Mouse (Mus musculus): ENCODE measurements around the gene Jarid2. TPM values are rescaled to one million over a fixed set of nuclear protein-coding genes. Genes with fewer than 3 reads are reported as not detected.
"Not testable (repeated sequence)": the region's sequence is repeated elsewhere in the genome, so short reads cannot be mapped to it uniquely, and the experiment has no call there.

The Jarid2 gene
- polyA plus RNA-seq, 1 experiment from 2014 or later = 28.6 TPM

- H3K4me1 ChIP-seq (ENCODE audit: control insufficient read depth, insufficient read depth, low read depth, low read length) = peaks cover 15% of the 10 kb centered on the region
- no peak overlapping the region for H3K9ac ChIP-seq (ENCODE audit: low read depth, low read length)
- no peak overlapping the region for H3K27ac ChIP-seq (ENCODE audit: low read depth, low read length)
- H3K4me2 ChIP-seq (ENCODE audit: low read length) = no peak overlapping the region
- 78% methylated on average over 6 of the region's 6 CpGs for WGBS
- no peaks in the 10 kb centered on the region for H3K27me3 ChIP-seq (replicated peaks; ENCODE audit: control insufficient read depth, insufficient read depth, low read length)
- no peak for ATAC-seq
- no peak overlapping the region for H3K4me3 ChIP-seq (ENCODE audit: low read length)
- no peaks in the 10 kb centered on the region for H3K36me3 ChIP-seq (ENCODE audit: control insufficient read depth, insufficient read depth, low read length)
- no peaks in the 10 kb centered on the region for H3K9me3 ChIP-seq (ENCODE audit: control insufficient read depth, low read length)
Measured at GRCm38 (mm10) chr13:44837445-44837844, 108.2 kb downstream of the Jarid2 start.

GRCm38 (mm10) chr13:44839866-44840835 lies 110.9 kb downstream of the Jarid2 start:
- 2% methylated on average over 20 of the region's 20 CpGs for WGBS

GRCm38 (mm10) chr13:44851426-44851825 lies 122.2 kb downstream of the Jarid2 start:
- no peak overlapping the region for H3K9ac ChIP-seq (ENCODE audit: low read depth, low read length)
- H3K27ac ChIP-seq (ENCODE audit: low read depth, low read length) = no peak overlapping the region
- no peak overlapping the region for H3K4me3 ChIP-seq (ENCODE audit: low read length)
- 32% methylated on average over 2 of the region's 2 CpGs for WGBS
- no peaks in the 10 kb centered on the region for H3K9me3 ChIP-seq (ENCODE audit: control insufficient read depth, low read length)
- no peak for ATAC-seq
- H3K4me1 ChIP-seq (ENCODE audit: control insufficient read depth, insufficient read depth, low read depth, low read length) = no peaks in the 10 kb centered on the region; the same call in 1 of the 2 replicates
- H3K4me2 ChIP-seq (ENCODE audit: low read length) = no peak overlapping the region
- H3K27me3 ChIP-seq (replicated peaks; ENCODE audit: control insufficient read depth, insufficient read depth, low read length) = no peaks in the 10 kb centered on the region
- H3K36me3 ChIP-seq (ENCODE audit: control insufficient read depth, insufficient read depth, low read length) = peaks cover 2% of the 10 kb centered on the region

More at GRCm38 (mm10) chr13:44839866-44840835, 110.9 kb downstream of the Jarid2 start:
- Histone ChIP-seq H3K27me3 (replicated peaks; ENCODE audit: control insufficient read depth, insufficient read depth, low read length) (no peaks in the 10 kb centered on the region), H3K9ac (ENCODE audit: low read depth, low read length) (peak overlapping the region; percentile 74), H3K4me1 (ENCODE audit: control insufficient read depth, insufficient read depth, low read depth, low read length) (peaks cover 23% of the 10 kb centered on the region), H3K4me2 (ENCODE audit: low read length) (peak overlapping the region; percentile 76), H3K36me3 (ENCODE audit: control insufficient read depth, insufficient read depth, low read length) (no peaks in the 10 kb centered on the region), H3K9me3 (ENCODE audit: control insufficient read depth, low read length) (no peaks in the 10 kb centered on the region), H3K27ac (ENCODE audit: low read depth, low read length) (peak overlapping the region; percentile 93), H3K4me3 (ENCODE audit: low read length) (peak overlapping the region; percentile 46)
- ATAC-seq = peak; percentile 93

DNA sequence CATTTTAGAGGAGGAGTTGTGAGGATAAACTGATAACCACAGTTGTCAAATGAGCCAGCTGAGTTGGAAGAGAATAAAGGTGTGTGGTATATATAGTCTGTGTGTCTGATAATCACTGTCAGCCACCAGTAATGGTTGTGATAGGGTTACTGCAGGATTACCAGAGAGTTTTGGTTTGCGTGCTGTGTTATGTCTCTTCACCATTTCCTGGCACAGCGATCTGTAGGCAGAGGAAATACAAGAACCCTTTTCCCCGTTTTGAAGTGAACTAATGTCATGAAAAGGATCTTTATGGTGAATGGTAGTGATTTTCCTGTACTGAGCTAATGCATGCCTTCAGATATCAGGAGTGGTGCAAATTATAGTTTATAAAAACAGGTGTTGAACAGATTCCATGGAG lies 122.8 kb downstream of the Jarid2 start:
- Histone ChIP-seq H3K27ac (ENCODE audit: low read depth, low read length) (no peak overlapping the region), H3K27me3 (replicated peaks; ENCODE audit: control insufficient read depth, insufficient read depth, low read length) (no peaks in the 10 kb centered on the region), H3K36me3 (ENCODE audit: control insufficient read depth, insufficient read depth, low read length) (peaks cover 2% of the 10 kb centered on the region), H3K4me1 (ENCODE audit: control insufficient read depth, insufficient read depth, low read depth, low read length) (peaks cover 2% of the 10 kb centered on the region), H3K4me2 (ENCODE audit: low read length) (no peak overlapping the region), H3K4me3 (ENCODE audit: low read length) (no peak overlapping the region), H3K9ac (ENCODE audit: low read depth, low read length) (no peak overlapping the region), H3K9me3 (ENCODE audit: control insufficient read depth, low read length) (no peaks in the 10 kb centered on the region)
- no peak for ATAC-seq
- 74% methylated on average over 3 of the region's 3 CpGs for WGBS

DNA sequence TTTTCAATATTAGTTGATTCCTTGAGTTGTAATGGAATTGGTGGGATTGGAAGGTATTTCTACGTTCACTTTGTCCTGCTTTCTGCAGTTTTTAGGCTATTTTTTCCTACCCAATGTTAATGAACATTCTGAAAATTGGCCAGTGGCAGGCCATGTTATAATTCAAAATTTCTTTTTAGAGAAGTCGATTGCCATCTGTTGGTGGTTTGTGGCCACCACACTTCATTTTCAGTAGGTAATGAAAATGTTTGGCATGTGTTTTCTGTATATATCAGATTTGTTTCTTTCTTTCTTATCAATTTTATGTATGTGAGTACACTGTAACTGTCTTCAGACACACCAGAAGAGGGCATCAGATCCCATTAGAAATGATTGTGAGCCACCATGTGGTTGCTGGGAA lies 136.3 kb downstream of the Jarid2 start:
- H3K9me3 ChIP-seq (ENCODE audit: control insufficient read depth, low read length) = no peaks in the 10 kb centered on the region
- H3K36me3 ChIP-seq (ENCODE audit: control insufficient read depth, insufficient read depth, low read length) = peaks cover 2% of the 10 kb centered on the region; the same call in 1 of the 2 replicates
- H3K4me1 ChIP-seq (ENCODE audit: control insufficient read depth, insufficient read depth, low read depth, low read length) = peaks cover 6% of the 10 kb centered on the region
- H3K9ac ChIP-seq (ENCODE audit: low read depth, low read length) = no peak overlapping the region
- WGBS = 95% methylated on average over 2 of the region's 2 CpGs
- no peaks in the 10 kb centered on the region for H3K27me3 ChIP-seq (replicated peaks; ENCODE audit: control insufficient read depth, insufficient read depth, low read length)
- no peak overlapping the region for H3K27ac ChIP-seq (ENCODE audit: low read depth, low read length)
- no peak overlapping the region for H3K4me2 ChIP-seq (ENCODE audit: low read length)
- H3K4me3 ChIP-seq (ENCODE audit: low read length) = no peak overlapping the region
- ATAC-seq = no peak

GRCm38 (mm10) chr13:44868037-44868650 lies 138.9 kb downstream of the Jarid2 start:
- WGBS = 19% methylated on average over 4 of the region's 4 CpGs
- peaks cover 6% of the 10 kb centered on the region for H3K4me1 ChIP-seq (ENCODE audit: control insufficient read depth, insufficient read depth, low read depth, low read length)
- no peaks in the 10 kb centered on the region for H3K9me3 ChIP-seq (ENCODE audit: control insufficient read depth, low read length)
- no peaks in the 10 kb centered on the region for H3K27me3 ChIP-seq (replicated peaks; ENCODE audit: control insufficient read depth, insufficient read depth, low read length)
- ATAC-seq = peak; percentile 70
- H3K9ac ChIP-seq (ENCODE audit: low read depth, low read length) = no peak overlapping the region
- peak overlapping the region; percentile 54; the same call in 1 of the 2 replicates for H3K27ac ChIP-seq (ENCODE audit: low read depth, low read length)
- H3K4me3 ChIP-seq (ENCODE audit: low read length) = no peak overlapping the region
- no peaks in the 10 kb centered on the region for H3K36me3 ChIP-seq (ENCODE audit: control insufficient read depth, insufficient read depth, low read length)
- no peak overlapping the region for H3K4me2 ChIP-seq (ENCODE audit: low read length)

GRCm38 (mm10) chr13:44869418-44870119 lies 140.3 kb downstream of the Jarid2 start:
- not testable (repeated sequence) for H3K4me1 ChIP-seq (ENCODE audit: control insufficient read depth, insufficient read depth, low read depth, low read length); H3K4me2 ChIP-seq (ENCODE audit: low read length); H3K36me3 ChIP-seq (ENCODE audit: control insufficient read depth, insufficient read depth, low read length); H3K9ac ChIP-seq (ENCODE audit: low read depth, low read length); H3K9me3 ChIP-seq (ENCODE audit: control insufficient read depth, low read length); H3K4me3 ChIP-seq (ENCODE audit: low read length); H3K27ac ChIP-seq (ENCODE audit: low read depth, low read length); H3K27me3 ChIP-seq (replicated peaks; ENCODE audit: control insufficient read depth, insufficient read depth, low read length)
- ATAC-seq = peak; percentile 97
- WGBS = 75% methylated on average over 47 of the region's 47 CpGs

- Histone ChIP-seq H3K9me3 (ENCODE audit: control insufficient read depth, low read length) (no peaks in the 10 kb centered on the region), H3K4me3 (ENCODE audit: low read length) (no peak overlapping the region), H3K4me1 (ENCODE audit: control insufficient read depth, insufficient read depth, low read depth, low read length) (peaks cover 14% of the 10 kb centered on the region), H3K27ac (ENCODE audit: low read depth, low read length) (no peak overlapping the region), H3K27me3 (replicated peaks; ENCODE audit: control insufficient read depth, insufficient read depth, low read length) (no peaks in the 10 kb centered on the region), H3K36me3 (ENCODE audit: control insufficient read depth, insufficient read depth, low read length) (peaks cover 3% of the 10 kb centered on the region; the same call in 1 of the 2 replicates), H3K9ac (ENCODE audit: low read depth, low read length) (no peak overlapping the region), H3K4me2 (ENCODE audit: low read length) (no peak overlapping the region)
- ATAC-seq = peak; percentile 38; the same call in 1 of the 2 replicates
- WGBS = 54% methylated on average over 2 of the region's 2 CpGs
Measured at GRCm38 (mm10) chr13:44876799-44877198, 147.5 kb downstream of the Jarid2 start.

DNA sequence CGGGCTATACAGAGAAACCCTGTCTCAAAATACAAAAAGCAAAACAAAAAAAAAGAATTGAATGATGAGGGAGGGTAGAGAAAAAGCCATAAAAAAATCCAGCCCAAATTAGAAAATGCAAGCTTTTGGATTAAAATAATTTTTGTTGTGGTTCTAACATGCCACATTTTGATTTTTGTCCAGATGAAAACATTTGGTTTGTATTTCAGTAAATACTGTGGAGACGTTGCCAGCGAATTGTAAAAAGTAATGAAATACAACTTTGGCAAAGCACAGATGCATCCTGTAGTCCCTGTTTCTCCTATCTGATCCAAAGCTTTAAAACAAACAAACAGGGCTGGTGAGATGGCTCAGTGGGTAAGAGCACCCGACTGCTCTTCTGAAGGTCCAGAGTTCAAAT lies 151.7 kb downstream of the Jarid2 start:
- Histone ChIP-seq H3K4me1 (ENCODE audit: control insufficient read depth, insufficient read depth, low read depth, low read length) (peaks cover 14% of the 10 kb centered on the region), H3K4me2 (ENCODE audit: low read length) (no peak overlapping the region), H3K27ac (ENCODE audit: low read depth, low read length) (no peak overlapping the region), H3K27me3 (replicated peaks; ENCODE audit: control insufficient read depth, insufficient read depth, low read length) (no peaks in the 10 kb centered on the region), H3K9ac (ENCODE audit: low read depth, low read length) (no peak overlapping the region), H3K36me3 (ENCODE audit: control insufficient read depth, insufficient read depth, low read length) (no peaks in the 10 kb centered on the region), H3K9me3 (ENCODE audit: control insufficient read depth, low read length) (no peaks in the 10 kb centered on the region), H3K4me3 (ENCODE audit: low read length) (no peak overlapping the region)
- no peak for ATAC-seq
- WGBS = 86% methylated on average over 4 of the region's 4 CpGs
